Mouse (Mus musculus): Measurements from ENCODE around the gene Nfic. TPM values are rescaled to one million over a fixed set of nuclear protein-coding genes. Genes with fewer than 3 reads are reported as not detected.
"Not testable (repeated sequence)": the region's sequence is repeated elsewhere in the genome, so short reads cannot be mapped to it uniquely, and the experiment has no call there.

The Nfic gene
- total RNA-seq, 2 experiments from 2014 or later = 4.0 to 36.8 TPM

DNA sequence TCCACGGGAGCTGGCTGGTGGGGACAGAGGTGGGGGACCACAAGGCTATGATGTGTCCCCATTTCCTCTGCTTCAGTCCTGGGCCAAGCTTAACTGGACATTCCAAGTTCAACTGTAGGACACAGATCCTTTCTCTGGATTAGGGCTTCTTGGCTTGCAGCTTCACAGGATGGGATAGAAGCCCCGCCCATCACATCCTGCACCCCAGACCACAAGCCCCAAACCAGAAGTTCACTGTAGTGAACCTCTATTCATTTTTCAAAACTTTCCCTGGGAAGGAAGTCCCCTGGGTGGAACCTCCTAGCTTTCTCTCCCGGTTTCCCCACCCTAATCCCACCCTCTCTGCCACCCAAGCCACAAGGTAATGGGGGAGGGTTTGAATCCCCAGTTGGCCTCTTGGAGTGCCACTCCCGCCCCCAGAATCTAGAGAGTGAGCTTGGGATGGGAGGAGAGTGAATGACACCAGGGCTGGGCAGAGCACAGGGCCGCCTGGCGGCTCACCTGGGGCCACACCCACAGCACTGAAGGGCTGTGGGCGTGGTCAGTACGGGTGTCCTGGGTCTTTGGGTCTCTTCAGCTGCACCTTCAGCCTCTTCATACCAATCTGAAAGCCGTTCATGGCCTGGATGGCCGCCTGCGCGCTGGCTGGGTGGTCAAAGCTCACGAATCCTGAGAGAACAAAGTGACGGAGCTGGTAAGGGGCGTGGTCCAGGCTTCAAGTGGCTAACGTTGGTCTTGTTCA, 6.4 kb upstream of the Nfic start:
- no peak for ATAC-seq (replicated peaks; ENCODE audit: poor library complexity)

DNA sequence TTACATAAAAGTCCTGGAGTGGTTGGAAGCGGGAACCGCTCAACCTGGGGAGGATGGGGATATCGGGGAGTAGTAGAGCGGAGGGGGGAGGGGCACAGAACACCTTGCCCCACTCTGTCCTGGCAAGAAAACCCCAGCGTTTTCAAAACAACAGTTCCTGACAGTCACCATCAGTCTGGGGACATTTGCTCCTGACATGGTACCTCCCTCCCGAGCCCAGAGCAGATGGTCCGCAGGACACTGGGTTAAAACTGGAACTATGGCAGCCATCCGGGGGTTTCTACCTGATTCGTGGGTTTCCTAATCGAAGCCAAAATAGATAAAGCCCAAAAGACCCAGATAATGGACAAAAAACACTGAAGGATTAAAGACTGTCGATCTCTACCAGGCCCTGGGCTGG, 5.5 kb upstream of the Nfic start:
- no peak for ATAC-seq (replicated peaks; ENCODE audit: poor library complexity)

DNA sequence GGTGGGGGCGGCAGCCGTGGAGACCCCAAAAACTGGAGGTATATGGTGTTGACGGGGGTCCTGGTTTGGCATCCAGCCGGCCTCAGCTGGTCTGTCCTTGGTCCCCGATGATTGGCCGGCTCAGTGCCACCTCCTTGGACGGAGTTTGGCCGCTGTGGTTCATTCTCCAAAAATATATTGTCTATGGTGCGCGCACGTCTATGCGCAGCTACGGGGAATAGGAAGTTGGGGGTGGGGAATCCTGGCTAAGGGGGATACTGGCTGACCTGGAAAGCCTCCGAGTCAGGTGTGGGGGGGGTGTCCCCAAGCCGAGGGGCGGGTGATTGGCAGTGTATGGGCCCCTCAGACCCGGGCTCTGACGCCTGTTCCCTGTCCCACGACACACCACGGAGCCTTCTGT, 5.0 kb upstream of the Nfic start:
- no peak for ATAC-seq (replicated peaks; ENCODE audit: poor library complexity)

DNA sequence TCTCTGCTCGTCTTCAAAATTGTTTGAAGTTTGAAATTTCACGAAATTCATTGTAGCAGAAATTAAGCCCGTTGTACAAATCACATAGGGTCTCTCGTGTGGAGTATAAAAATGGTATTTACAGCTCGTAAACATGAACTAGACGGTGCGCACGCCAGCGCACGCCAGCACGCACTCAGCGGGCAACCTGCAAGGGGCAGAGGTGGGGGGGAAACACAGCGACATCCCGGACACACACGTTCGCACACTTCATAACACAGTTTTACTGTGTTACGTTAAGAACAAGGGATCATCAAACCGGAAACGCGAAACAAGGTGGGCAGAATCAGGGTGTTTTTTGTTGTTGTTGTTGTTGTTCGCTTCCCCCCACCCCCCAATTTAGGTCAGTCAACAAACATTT, 4.0 kb upstream of the Nfic start:
- ATAC-seq (replicated peaks; ENCODE audit: poor library complexity) = no peak

DNA sequence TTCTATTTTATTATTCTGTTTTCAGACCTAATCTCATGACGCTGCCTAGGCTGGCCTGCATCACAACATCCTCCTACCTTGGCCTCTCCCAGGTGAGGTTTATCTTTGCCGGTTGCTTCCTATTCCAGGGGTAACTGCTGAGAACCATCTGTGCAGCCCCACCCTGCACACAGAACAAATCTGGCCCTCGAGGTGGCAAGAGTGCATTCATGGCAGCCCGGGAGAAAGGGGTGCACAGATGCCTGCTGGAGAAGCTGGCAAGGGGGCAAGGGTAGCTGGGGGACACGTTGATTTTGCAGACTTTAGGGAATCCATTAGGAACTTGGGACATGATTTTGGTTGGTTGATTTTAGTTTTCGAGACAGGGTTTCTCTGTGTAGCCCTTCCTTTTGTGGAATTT, 2.8 kb upstream of the Nfic start:
- ATAC-seq (replicated peaks; ENCODE audit: poor library complexity) = no peak

DNA sequence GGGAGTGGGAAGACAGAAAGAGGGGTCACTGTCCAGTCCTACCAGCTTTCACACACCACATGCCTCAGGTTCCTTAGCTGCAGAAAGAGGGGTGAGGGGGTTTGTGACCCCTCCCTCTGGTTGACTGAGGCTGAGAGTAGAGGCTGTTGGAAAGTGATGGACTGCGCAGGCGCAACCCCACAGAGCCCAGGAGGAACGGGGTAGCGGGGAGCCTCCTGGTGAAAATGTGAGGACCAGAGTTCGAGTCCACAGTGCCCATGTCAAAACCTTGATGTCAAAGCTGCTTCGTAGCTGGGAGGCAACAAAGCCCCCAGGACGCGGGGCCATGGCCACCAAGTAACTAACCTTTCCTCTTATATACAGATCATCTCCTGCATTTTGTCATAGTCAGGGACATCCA, 2.2 kb upstream of the Nfic start:
- ATAC-seq (replicated peaks; ENCODE audit: poor library complexity) = no peak

DNA sequence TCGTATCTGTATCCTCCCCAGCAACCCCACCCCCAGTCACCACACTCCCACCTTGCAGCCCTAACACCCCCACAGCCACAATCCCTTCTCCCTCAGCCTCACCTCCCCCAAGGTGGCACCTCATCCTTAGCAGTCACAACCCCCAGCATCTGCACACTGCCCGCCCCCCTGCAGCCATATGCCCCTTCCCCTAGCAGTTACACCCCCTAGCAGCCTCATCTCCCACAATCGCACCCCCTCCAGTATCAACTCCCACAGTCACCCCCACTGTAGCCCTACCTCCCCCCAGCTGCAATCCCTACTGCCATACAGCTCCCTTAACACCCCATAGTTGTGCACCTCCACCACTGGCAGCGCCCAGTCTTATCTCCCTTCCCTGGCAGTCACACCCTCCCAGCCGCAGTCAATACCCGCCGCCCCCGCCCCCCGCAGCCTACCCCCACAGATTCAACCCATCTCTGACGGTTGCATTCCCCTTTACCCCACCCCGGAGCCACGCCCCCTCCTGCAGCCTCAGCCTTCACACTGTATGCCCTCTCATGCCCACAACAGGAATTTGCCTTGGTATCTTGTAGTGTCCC, 1.6 kb upstream of the Nfic start:
- peak; percentile 77 for ATAC-seq (replicated peaks; ENCODE audit: poor library complexity)

DNA sequence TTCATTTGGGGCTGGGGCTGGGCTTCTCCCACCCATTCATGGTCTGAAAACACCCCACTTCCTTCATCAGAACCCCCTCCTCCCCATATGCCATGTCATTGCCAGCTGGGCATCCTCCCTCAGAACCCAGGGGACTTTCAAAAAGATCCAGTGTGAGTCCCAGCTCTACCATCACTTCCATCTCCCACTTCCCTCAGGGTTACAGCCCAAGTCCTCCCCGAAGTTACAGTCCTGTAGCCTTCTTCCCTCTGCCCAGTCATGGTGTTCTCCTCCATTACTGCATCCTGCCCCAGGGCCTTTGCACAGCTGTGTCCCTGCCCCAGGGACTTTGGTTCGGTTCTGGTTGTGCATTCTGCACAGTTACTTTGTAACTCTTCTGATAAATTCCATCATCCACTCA, 1.3 kb downstream of the Nfic start:
- no peak for ATAC-seq (replicated peaks; ENCODE audit: poor library complexity)

DNA sequence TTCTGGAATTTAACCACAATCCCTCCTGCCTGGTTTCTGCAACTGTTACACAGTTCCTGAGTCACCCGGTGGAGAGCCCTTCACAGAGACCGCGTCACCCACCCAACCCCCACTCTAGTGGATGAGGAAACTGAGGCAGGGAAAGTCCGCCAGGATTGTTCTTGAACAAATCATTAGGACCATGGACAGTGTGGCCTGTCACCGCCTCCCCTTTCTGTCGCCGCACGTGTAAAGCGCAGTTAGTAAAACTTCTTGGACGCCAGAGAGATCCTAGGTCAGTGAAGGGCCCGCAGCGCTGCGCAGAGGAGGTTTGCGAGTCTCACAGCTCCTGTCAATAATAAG, 2.5 kb downstream of the Nfic start:
- no peak for ATAC-seq (replicated peaks; ENCODE audit: poor library complexity)

DNA sequence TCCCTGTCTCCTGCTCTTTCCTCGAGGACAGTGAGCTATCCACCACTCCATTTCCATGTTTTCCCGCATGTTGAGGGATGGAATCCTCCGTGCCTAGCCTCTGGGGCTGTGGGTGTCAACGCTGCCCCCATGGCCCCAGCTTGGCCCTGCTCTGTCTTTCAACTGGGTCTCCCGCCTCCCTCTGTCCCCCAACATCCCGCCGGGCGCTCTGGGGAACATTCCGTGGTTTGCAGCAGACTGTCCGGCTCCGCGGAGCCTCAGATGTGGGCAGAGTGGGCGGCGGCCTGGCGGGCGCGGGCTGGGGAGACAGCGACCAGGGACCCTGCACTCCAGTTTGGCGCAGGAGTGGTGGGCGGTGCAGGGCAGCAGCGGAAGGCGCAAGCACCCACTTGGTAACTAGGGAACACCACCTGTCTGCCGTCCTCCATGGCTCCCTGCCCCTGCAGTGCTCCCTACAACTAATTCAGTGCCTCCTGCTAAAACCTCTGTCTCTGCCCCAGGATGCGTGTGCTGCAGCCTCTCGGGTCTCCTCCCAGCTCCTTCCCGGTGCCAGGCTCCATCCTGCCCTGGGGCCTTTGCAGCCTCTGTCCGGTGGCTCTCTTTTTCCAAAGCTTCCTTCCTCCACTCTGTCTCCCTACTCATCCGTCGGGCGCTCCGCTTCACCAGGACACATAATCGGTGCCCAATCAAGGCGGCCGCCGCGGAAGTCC, 3.0 kb downstream of the Nfic start:
- ATAC-seq (replicated peaks; ENCODE audit: poor library complexity) = no peak

DNA sequence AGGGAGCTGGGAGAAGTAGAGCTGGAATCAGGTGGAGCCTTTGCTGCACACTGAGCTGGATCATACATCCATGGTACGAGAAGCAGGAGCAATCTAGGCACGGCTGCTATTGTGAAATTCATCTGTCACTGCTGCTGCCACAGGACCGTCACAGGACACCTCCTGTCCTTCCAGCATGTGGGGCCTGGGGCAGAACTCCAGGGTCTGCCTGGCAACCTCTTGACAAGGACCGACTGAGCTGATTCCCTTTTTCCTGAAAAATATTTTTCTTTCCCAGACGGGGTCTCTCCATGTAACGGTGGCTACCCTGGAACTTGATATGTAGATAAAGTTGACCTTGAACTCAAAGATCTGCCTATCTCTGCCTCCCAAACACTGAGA, 4.1 kb downstream of the Nfic start:
- ATAC-seq (replicated peaks; ENCODE audit: poor library complexity) = no peak

DNA sequence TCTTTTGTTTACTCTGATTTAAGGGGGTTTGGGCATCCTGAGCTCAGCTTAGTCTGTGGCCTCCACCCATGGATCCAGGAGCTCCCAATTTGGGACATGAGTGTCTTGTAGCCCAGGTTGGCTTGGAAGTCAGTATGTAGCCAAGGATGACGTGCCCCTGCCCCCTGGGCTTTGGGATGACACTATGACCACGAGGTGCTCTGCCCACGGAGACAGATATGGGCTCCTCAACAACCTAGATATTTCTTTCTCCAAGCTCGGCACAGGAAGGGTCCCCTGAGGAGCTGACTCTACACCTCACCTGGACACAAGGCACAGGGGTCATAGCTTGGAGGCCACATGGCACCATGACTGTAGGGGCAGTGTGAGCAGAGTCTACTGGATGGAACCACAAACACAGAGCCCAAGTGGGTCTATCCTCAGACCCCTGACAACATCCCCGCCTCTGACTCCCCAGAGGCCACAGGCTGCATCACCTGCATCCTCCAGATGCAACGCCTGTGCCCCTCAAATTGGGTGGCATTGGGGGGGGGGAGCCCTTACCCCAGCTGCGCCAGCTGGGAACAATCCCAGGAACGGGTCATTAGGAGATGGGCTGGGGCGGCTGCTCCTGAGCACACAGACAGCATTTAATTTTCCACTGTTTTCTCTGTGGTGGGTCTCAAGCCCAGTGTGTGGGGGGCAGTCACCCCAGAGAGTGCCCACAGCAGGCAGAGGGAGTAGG, 4.6 kb downstream of the Nfic start:
- no peak for ATAC-seq (replicated peaks; ENCODE audit: poor library complexity)

DNA sequence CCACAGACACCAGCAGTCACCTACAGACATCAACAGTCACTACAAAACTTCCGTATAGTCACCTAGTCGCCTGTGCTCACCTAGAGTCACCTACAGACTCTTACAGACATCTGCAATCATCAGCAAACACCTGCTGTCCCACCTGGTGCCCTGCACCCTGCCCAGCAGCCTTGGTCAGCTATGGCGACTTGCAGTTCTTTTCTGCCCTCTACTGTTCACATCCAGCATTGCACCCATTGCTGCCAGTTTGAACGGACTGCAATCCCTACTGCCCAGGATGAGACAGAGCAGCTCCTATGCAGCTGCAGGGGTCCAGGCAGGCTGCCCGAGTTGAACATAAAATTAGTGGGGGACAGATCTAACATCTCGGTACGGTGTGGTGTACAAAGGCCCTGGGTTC, 5.3 kb downstream of the Nfic start:
- ATAC-seq (replicated peaks; ENCODE audit: poor library complexity) = peak; percentile 97

DNA sequence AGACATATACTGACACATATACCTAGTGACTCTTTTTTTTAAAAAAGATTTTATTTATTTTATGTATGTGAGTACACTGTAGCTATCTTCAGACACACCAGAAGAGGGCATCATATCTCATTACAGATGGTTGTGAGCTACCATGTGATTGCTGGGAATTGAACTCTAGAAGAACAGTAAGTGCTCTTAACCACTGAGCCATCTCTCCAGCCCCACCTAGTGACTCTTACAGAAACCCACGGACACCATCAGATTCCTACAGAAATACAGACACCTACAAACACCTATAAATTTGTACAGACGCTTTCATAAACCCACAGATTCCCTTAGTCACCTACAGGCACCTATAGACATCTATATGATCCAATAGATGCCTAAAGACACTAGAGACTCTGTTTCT, 9.9 kb downstream of the Nfic start:
- ATAC-seq (replicated peaks; ENCODE audit: poor library complexity) = not testable (repeated sequence)

DNA sequence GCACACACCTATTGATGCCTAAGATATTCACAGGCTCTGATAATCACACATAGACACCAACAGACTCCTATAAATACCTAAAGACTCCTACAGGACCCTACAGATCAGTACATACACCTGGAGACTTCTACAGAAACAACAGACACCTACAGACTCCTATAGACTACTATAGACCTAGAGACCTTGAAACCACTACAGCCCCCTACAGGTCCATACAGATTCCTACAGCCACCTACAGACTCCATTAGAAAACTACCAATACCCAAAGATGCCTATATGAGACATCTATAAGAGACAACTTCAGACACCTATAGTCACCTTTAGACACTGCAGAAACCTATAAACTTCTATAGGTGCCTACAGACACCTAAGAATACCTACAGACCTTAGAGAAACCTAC, 14.4 kb downstream of the Nfic start:
- peak; percentile 87 for ATAC-seq (replicated peaks; ENCODE audit: poor library complexity)

DNA sequence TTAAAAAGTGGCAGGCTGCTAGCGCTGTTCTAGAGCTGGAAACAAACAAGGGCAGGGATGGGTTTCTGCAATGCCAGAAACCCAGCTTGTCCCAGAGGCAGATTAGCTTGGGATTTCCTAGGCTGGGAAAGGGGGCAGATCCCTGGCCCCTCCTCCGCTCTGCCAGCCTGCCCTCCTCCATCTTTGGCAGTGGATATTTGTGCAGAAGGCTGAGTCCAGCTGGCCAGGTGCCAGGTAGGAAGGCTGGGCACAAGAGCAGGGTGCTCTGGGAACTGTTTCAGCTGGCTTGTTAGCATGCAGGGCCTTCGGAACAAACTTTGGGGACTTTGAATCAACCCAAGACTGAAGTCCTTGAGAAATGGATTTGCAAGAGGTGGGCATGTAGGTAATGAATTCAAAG, 20.0 kb downstream of the Nfic start:
- no peak for ATAC-seq (replicated peaks; ENCODE audit: poor library complexity)

DNA sequence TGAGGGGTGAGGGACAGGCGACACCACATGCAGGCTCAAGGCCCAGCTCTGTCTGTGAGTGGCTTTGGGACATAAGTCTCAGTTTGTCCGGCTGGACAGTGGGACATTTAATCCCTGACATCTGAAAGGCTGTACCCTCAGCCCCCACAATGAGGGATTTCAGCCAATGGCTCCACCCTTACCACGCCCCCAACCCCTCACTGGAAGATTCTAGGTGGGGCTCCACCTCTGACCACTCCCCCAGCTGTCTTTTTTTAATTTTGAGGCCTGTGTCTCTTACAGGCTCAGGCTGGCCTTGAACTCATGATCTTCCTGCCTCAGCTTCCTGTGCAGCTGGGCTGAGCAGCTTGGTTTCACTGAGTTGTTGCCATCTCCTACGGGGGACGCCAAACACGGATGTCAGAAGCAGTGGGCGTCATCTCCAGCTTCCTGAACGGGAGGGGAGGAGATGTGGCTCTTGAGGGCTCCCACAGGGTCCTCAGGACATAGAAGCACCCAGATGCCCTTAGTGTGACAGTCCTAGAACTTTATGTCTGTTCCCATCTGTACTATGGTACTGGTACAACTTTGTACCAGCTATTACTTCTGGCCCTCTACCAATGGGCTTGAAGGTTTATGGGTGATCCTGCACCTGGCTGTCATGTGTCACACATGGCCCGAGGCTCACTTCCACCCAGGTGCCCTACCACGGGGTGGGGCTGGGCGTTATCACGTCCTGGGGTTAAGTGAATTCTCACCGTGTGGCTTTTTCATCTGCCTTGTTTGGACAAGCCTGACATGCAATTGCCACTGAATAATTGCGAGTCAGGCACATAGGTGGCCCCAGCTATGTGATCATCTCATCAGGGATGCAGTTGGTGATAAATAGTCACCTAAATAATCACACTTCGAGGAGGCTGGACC, 20.8 kb downstream of the Nfic start:
- ATAC-seq (replicated peaks; ENCODE audit: poor library complexity) = no peak

DNA sequence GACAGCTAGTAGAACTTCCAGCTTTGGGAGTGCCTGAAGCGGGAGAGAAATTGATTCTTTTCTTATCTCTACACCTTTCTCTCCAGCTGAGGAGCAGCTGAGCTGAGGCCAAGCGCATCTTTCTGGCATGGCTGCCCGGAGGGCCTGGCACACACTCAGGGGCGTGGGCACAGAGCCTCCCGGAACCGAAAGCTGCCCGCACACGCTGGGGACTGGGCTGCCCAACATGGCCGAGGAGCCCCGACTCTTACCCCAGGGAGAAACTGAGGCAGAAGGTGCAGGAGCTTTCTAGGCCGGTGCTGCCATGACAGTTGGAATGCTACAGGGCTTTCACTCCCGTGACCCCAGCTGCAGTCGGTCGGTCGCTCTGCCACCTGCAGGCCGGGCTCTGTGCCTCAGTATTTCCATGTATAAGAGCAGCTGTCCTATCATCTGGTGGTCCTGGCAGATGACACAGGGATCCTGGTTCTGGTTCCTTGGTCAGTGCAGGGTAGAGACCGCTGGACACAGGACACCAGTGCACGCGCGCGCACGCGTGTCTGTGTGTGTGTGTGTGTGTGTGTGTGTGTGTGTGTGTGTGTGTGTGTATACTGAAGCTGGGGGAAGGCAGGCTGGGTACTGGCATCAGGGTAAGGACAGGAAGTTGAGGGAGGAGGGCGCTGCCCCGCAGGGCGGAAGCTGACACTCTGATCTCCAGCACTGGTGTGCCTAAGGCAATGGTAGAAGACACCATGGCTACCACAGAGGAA, 21.7 kb downstream of the Nfic start:
- peak; percentile 32 for ATAC-seq (replicated peaks; ENCODE audit: poor library complexity)

DNA sequence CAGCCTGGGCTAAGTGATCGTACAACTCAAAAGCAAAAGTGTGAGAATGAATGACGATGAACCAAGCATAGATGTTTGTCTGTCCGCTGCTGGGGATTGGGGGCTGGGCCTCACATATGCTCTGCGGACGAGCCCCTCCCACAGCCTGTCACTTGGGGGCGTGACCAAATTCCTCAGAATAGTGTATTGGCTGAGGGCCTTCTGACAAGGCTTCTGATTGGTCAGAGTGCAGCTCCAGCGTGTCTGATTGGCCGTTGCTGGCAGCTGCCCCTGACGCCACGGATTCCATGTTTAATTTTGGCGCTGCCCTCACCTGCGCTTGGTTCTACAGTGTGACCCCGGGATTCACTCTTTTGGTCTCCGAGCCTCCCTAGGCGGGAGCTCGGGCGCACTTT, 22.6 kb downstream of the Nfic start:
- ATAC-seq (replicated peaks; ENCODE audit: poor library complexity) = peak; percentile 65

DNA sequence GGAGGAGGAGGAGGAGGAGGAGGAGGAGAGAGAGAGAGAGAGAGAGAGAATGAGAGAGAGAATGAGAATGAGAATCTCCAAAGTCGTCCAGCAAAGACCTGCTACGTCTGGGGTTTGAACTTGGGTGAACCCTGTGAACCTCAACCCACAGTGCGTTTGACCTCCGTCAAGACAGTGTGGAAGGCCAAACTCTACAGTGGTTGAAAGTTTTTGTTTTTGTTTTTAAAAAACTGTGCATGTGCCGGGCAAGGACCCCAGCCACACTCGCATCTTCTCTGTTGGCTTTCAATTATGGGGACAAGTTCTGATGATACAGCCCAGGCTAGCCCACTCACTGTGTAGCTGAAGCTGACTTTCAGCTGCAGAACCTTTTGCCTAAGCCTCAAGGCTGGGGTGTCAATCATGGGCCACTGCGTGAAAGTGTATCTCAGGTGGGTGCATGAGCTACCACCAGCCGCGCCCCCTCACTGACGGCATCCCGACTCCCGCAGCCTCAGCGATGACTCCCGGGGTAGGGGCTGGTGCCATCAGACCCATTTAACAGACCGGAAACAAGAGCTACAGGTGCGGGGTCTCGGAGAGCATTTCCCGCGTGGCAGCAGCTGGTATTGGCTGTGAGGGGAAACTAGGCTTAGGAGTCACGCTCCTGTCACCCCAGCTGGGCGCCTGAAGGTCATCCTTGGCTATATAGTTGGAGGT, 23.1 kb downstream of the Nfic start:
- ATAC-seq (replicated peaks; ENCODE audit: poor library complexity) = no peak
